Mouse (Mus musculus) natural killer cell, adult 2 months (primary cell): ENCODE measurements around the gene Sctr.

ENCODE experiments used
- DNase-seq, 2 experiments: peaks; one replicate each; pipeline ENCODE4 v3.0.0; 2022; ENCODE audit warnings: low spot score in 2 of 2

Sctr gene

DNA sequence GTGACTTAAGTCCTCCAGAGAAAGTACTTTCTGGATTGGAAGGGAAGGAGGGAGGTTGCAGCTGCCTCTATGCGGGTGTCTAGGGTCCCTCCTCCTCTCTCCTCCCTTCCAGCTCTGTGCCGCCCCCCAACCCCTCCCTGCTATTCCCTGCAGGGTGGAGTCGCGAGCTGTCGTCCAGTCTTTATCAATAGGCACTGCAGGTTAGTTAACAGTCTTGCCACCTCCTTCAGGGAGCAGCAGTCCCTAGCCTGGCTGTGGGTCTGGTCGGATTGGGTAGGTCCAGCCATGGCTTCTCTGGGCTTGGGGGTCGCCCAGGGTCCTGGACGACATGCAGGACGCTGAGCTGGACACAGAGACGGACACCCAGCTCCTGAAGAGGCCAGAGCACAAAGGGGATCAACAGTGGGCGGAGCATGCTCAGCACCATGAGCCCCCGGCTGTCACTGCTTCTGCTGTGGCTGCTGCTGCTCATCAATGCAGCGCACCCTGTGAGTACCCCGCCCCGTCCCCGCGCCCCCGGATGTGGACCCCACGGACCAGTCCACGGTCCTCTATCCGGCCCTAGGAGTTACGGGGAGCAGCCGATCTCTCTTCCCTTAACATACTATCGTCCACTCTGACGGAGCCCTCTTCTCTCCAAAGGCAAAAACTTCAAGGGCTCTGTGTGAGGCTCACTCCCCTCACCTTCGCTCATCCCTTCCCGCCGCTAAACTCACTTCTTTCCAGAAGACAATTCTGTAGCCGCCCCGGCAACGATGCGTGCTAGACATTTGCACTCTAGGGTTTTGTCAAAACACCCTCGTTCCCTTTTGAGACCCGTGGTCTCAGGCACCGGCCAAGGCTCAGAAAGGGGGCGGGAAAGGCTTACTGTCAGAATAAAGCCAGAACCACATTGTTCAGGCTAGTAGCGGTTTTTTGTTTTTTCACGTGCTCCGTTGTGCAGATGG is at the start of gene Sctr:
Gene Sctr, plus strand, starts transcription at position 51 of the 947 bp plus-strand sequence.
- DNase-seq, result no peak

DNA sequence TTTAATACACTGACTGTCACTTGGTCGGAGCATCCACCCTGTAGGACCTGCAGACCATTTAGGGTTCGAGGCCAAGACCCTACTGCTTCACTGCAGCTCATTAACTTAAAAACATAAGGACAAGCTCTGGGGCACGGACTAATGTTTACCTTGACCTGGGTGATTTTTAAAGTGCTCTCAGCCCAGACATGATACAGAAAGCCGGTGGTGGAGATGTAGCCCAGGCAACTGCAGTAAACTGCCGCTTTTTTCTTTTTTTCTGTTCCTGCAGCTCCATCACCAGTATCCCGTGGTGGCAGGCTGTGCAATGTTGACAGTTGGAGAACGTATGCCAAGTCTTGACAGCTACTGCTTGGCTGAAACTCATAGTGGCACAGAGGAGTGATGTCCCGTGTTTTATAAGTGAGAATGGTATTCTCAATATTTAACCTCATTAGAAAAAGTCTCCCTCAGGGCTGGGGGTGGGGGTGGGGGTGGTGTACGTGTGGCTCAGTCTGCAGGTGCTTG is 48.9 kb upstream of the Sctr start:
- DNase-seq, result no peak

- DNase-seq, result no peak
These were observed 47.2 kb upstream of the Sctr start for GRCm38 (mm10) chr1:119959464-119959863.

DNA sequence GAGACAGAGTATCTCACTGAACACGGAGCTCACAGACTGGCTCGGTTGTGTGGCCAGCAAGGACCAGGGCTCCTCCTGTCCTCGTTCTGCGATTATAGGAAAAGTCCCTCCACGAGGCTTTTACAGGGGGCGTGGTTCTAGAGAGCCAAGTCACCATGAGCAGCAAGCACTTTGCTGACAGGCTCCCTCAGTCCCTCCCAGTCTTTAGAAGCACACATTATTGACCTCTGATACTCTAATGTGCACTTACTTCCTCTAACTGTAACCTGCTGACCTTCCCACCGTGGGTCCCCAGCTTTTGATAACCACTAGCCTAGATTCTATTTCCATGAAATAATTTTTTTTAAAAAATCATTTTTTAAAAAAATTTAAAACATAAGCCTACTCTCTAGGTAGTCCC is 46.8 kb upstream of the Sctr start:
- no peak for DNase-seq

DNA sequence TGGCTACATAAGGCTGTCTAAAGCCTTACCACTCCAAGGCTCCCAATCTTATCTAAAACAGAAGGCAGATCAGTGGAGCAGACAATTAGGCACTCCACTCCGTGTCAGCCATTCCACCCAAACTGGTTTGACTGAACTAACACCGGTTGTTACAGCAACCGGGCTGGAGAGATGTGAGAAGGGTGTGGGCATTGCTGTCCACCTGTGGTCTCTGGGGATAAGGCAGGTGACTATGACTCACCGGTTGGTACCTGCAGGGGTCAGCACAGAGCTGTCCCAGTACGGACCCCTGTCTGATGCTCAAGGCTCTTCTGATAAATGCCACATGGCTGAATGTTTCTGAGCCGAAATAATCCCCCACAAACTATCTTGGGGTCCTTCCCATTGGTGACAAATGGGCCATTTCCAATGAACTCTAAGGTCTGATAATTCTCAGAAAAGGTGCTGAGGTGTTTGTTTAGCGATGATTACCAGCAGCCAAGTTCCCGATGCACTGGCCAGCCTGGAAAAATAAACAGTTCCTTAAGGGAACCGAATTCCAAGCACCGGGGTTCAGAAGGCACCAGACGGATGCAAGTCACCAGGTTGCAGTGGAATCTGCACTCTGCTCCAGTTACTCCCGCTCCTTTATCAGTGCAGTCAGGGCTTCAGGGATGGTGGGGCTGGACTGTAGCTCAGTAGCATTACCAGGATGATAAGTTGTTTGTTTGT is 40.7 kb upstream of the Sctr start:
- DNase-seq, result no peak

DNA sequence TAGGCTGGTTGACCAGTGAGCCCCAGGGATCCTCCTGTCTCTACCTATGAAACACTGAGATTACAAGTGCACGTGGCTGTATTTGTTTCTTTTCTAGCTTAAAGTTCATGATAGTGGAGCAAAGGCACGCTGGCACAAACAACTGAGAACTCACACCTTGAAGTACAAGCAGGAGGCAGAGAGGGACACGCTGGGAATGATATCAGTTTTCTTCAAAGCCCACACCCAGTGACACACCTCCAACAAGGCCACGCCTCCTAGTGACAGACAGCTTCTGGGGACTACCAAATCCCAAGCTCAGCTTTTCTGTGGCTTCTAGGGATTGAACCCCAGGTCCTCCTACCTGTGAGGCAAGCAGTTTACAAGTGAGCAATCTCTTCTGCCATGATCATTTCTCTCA is 33.6 kb upstream of the Sctr start:
- DNase-seq, result no peak

DNA sequence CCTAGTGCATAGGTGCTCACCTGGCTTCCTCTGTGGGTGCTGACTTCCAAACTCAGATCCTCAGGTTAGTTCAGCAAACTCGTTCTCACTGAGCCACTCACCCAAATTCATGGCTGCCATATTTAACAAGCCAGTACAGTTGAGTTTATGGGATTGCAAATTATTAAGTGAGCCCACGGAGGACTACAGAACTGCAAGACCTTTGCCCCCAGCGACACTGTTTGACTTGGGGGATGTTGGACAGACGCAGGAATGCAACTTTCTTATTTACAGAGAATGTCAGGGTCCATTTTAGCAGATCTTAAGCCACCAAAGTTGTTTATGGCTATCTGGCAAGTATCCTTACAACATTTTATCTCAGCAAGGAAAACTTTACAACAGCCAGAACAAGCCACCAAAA is 31.6 kb upstream of the Sctr start:
- no peak for DNase-seq

DNA sequence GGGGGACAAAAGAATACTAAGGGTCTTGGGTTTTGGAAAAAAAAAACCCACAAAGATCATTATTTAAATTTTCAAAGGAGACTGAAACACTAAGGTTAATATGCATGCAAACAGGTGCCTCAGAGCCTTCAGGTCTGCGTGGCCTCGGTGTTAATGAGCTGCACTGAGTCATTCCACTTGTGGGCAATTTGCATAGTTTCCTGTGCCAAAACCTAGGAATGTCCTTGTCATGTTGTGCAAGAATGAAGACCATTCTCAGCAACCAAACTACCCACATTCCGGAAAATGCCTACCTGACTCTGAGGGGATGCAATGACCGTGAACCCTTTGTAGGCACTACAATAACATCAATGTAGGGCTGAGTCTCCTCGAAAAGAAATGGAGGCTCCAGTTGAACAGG is 20.1 kb upstream of the Sctr start:
- no peak for DNase-seq

- peak in 1 of 2 experiments; percentile 1 for DNase-seq
These were observed 9.7 kb upstream of the Sctr start, which contains the start of gene Cfap221 for GRCm38 (mm10) chr1:119996798-119997581. TSS of gene Cfap221 (minus strand) at chr1:119997234.

- DNase-seq, result no peak
These were observed 9.1 kb upstream of the Sctr start for GRCm38 (mm10) chr1:119997644-119998043.

DNA sequence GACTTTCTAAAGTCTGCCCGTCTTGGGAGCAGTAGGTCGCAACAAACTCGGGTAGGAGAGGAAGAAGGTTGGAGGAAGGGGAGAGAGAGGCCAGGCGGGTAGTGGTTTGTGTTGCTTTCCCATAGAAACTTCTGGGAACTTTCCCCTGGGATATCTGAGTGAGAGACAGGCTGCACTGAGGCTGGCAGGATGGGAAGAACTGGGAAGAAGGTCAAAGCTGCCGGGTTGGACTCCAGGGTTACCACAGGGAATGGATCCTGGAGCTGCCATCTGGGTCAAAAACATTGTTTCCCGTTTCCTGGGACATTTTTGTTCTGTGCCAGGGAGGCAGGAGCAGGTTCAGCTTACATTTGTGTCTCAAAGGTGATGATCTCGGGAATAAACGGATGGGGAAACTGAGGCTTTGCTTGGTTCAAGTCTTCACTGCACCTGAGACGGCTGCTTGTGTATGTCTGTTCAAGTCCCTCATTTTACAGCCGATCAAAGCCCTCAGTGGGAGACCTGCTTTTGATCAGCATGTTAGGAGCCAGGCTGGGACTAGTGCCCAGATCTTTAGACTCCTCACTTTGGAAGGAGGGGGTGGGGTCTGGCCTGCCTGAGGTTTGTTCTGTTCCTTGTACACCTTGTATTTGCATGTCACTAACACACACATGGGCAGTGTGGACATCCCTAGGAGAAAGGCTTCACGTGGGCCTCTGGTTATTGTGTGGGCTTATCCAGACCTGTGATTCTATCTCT is 1.3 kb downstream of the Sctr start:
- no peak for DNase-seq

- DNase-seq, result no peak
These were observed 5.9 kb downstream of the Sctr start for GRCm38 (mm10) chr1:120012638-120013037.

DNA sequence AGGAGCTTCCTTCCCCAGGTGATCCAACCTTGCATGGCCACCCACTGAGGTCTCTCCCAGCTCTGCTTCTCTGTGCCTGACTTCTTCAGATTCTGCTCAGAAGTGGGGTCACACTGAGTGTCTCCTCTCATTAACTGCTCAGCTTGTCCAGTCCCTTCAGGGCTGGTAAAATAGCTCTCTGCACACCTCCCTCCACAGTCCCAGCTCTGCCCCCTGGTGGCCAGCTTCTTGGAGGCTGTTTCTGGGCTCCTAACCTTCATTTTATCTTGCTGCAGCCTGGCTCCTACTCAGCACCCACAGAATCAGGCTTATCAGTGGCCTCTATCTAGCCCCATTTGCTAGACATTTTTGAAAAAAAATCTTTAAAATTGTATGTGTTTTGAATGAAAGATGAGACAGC is 6.4 kb downstream of the Sctr start:
- peak; percentile 13 to 25 for DNase-seq

DNA sequence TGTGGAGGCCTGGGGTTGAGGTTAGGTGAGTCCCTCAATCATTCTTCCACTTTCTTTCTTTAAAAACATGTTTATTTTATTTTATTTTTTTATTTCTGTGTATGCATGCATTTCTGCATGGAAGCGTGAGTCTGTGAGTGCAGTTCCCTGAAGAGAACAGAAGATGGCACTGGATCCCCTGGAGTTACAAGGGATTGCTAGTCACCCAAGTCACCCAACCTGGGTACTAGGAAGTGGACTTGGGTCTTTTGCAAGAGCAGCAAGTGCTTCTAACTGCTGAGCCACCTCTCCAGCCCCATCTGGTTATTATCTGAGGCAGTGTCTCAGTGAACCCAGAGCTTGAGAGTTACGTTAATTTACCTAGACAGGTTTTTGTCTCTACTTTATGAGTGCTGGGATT is 9.5 kb downstream of the Sctr start:
- no peak for DNase-seq

DNA sequence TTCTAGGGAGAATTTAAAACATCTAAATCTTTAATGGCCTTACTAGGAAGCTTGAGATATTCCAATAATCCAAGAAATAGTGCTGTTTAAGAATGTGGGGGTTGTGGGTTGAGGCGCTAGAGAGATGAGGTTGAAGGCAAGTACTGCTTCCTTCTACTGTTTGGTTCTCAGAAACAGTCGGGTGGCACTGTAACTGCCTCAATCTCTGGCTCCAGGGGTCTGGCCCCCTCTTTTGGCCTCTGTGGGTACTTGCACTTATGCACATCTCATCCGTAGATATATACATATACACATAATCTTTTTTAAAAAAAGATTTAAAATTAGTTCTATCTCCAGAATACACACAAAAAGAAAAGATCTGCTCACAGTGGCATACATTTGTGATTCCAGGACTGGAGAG is 12.2 kb downstream of the Sctr start:
- DNase-seq, result no peak

- DNase-seq, result no peak
These were observed 12.7 kb downstream of the Sctr start for GRCm38 (mm10) chr1:120019428-120019827.

GRCm38 (mm10) chr1:120020322-120020897 is 13.7 kb downstream of the Sctr start:
- DNase-seq, result no peak

DNA sequence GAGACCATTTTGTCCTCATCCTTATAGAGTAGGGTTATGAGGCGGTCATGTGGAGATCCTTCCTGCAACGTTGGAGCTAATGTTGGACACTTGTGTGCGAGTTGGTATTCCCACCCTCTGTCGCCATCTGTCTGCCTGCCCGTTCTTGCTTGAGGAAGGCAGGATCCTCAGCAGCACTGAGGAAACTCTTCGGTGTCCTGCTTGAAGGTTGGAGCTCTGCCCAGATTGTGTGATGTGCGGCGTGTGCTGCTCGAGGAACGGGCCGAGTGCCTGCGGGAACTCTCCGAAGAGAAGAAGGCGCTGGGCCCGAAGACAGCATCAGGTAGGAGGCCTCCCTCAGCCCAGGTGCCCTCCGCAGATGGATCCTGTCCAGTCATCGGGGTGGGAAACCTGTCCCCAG is 15.3 kb downstream of the Sctr start:
- DNase-seq, result no peak

DNA sequence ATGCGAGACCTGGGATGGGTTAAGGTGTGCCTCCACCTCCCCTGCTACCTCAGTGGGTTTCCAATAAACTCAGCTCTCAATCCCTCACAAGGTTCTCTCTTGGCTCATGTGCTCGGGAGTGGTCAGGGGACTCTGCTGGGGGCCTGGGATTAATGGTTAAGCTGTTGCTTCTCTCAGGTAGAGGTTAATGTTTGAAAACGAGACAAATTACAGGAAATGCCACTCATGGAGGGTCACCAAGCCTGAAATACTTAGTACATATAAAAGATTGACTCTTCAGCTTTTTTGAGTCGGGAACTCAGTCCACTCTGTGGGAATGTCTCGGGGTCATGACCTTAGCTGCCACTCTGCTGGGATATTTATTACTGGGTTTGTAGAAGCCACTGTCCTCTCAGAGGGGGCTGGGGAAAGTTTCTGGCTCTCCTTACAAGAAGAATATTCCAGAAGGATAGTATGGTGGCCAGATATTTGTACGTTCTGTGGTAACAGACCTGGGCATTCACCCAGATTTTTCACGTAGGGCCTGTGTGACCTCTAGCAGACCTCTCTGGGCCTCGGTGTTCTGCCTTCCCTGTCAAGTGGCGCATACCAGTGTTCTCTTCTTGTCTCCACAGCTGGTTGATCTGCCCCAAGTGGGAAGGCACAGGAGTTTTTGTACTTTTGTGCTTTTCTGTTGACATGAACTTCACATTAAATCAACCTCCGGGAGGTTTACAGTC is 17.8 kb downstream of the Sctr start:
- no peak for DNase-seq

GRCm38 (mm10) chr1:120025050-120025439 is 18.4 kb downstream of the Sctr start:
- DNase-seq, result no peak
